Mouse (Mus musculus) bone marrow macrophage, adult 2 months (primary cell): ENCODE data around the gene Ing2.

Source experiments
- CTCF ChIP-seq: IDR thresholded peaks from 2 replicates; pipeline ENCODE4 v1.5.1; 2012; ENCODE audit warnings: low read depth, mild to moderate bottlenecking, low read length, moderate library complexity
- POLR2A ChIP-seq: IDR thresholded peaks from 2 replicates; pipeline ENCODE4 v1.6.1; 2012; ENCODE audit warnings: mild to moderate bottlenecking, low read depth, low read length, borderline replicate concordance

- TF ChIP-seq CTCF (no peak), POLR2A (0 out of 2 replicates have a peak, but pooled peaks have one; percentile 45)
Measured at GRCm38 (mm10) chr8:47713761-47714745, 38.7 kb upstream of the Ing2 start, which contains the start of gene Cdkn2aip.
